In the genomic region with DNA sequence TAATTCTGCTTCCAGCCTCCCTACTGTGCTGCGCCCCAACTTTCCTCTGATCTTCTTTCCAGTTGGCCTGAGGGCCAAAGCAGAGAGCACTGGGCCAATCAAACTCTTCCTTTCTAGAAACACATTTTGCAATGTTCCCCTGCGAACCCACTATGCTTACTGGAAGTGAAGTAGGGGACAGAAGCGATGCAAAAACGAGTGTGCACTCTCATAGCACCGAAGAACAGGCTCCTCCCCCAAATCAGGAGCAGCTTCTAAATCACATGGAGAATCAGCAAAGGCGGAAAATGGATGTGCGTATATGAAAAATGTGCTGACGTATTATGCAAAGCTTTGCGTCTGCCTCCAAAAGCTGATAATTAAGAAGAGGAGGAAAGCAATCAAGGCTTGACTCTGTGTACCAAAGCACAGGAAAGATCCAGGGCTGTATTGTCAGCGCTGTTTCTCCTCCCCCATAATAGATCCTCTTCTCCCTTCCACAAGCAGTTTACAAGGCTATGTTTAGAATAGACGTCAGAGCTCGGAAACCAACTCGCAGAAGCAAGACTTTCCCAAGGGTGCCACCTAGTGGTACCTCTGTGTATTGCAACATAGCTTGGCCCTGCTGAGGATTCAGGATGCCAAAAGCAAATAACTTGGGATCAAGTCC, we compare ENCODE assay signal across 8 mouse cellular contexts. TPM values are rescaled to one million over a fixed set of nuclear protein-coding genes. Genes with fewer than 3 reads are reported as not detected.
DNase-seq lines count a peak whose midpoint lies in the region; ATAC-seq and TF ChIP-seq lines count a peak whose summit lies in the region.

No protein-coding gene starts in this region.

- H3K79me2 ChIP-seq in macrophage (ENCODE audit: inconsistent target): no peaks in the 10 kb centered on the region

- DNase-seq in gastrocnemius, adult 8-10 months (ENCODE audit: low spot score in 2 of 2): peak; percentile 59 to 60
- peak; percentile 64 for DNase-seq in hindlimb bud, embryonic 11.5 days (ENCODE audit: extremely low spot score, low read depth, low spot score)
- peak; percentile 77 to 87 for DNase-seq in left cerebral cortex, adult 2 months (ENCODE audit: extremely low spot score in 1 of 2, low spot score in 2 of 2)
- DNase-seq in right cerebral cortex, adult 18-20 months: peak; percentile 79
- peak; percentile 39 for DNase-seq in urinary bladder, adult 2 months (ENCODE audit: low spot score)

- TF ChIP-seq POLR2A in cortical plate, adult 2 months (IDR thresholded peaks at IDR 0.05; ENCODE audit: extremely low read depth, insufficient read depth, low read length): no peak

- H3K4me3 ChIP-seq in cortical plate, adult 2 months (ENCODE audit: insufficient read depth, low read length): peak overlapping the region; percentile 45
- peak overlapping the region; percentile 47 for H3K4me3 ChIP-seq in left cerebral cortex, adult 2 months
- H3K4me3 ChIP-seq in macrophage (ENCODE audit: inconsistent target): peak overlapping the region; percentile 15; the same call in 1 of the 2 replicates

- no peaks in the 10 kb centered on the region for H3K36me3 ChIP-seq in macrophage (ENCODE audit: inconsistent target)

- intact Hi-C loops in left cerebral cortex, adult 2 months (cut with DNase I): loop anchor here (2.0 to 5.0 kb wide), 3 partner anchors 95 to 822 kb away; partner anchors contain the start of gene Pola1

- H3K27ac ChIP-seq in cortical plate, adult 2 months (ENCODE audit: insufficient read depth, low read length): peak overlapping the region; percentile 86; the same call in 1 of the 2 replicates
- peak overlapping the region; percentile 92 for H3K27ac ChIP-seq in left cerebral cortex, adult 2 months
- H3K27ac ChIP-seq in macrophage: no peak overlapping the region

- peak; percentile 80 for ATAC-seq in activated CD4-positive, CD25-positive, alpha-beta regulatory T cell, adult 4 months

- H3K4me1 ChIP-seq in cortical plate, adult 2 months (ENCODE audit: control insufficient read depth, insufficient read depth, low read length): no peaks in the 10 kb centered on the region

- WGBS in macrophage (ENCODE audit: missing documents): 28% methylated on average over 13 of the region's 13 CpGs

- TF ChIP-seq CTCF in cortical plate, adult 2 months (IDR thresholded peaks at IDR 0.05; ENCODE audit: extremely low read depth, insufficient read depth, low read length): peak; percentile 73
- TF ChIP-seq CTCF in left cerebral cortex, adult 2 months (IDR thresholded peaks at IDR 0.05): peak; percentile 96

RNA-seq across cellular contexts. Expression of gene Pdk3, which starts 57.5 kb away (rescaled TPM):
- 10 to 100 TPM; 19.9 to 22.9 TPM for polyA plus RNA-seq in activated CD4-positive, CD25-positive, alpha-beta regulatory T cell, adult 4 months (2017; shearing (Covaris generic))
- polyA plus RNA-seq in cortical plate, adult 2 months (2012; rRNA removed): 23.2 and 25.2 TPM in 2 replicates
- total RNA-seq in gastrocnemius, adult 8-10 months (2022): 1 to 10 TPM in 2 of 4 experiments, under 1 TPM in 2; 0.75 to 1.3 (median 0.97) TPM
- total RNA-seq in left cerebral cortex, adult 2 months (2021): 10 to 100 TPM; 40.7 to 41.5 TPM
- total RNA-seq in macrophage (2018; cell fraction: chromatin; rRNA removed): 10 to 100 TPM in 2 of 26 experiments, 1 to 10 TPM in 20, under 1 TPM in 4; 0.37 to 14.6 (median 4.5) TPM
- 10 to 100 TPM in 22 of 26 experiments, 1 to 10 TPM in 4; 8.9 to 14.1 (median 11.7) TPM for total RNA-seq in macrophage (2018; cell fraction: cytosol; rRNA removed)
- total RNA-seq in macrophage (2018; cell fraction: nucleus; rRNA removed): 10 to 100 TPM in 2 of 26 experiments, 1 to 10 TPM in 24; 1.0 to 10.5 (median 5.0) TPM
- 11.1 to 15.6 TPM (median 12.3 TPM) in 3 replicates for polyA plus RNA-seq in macrophage (2018)
- 26.9 and 30.5 TPM in 2 replicates for polyA plus RNA-seq in urinary bladder, adult 2 months (2012; rRNA removed)
